Mouse (Mus musculus) heart, adult 18-20 months (tissue): ENCODE results near the gene Sept9. TPM values are rescaled to one million over a fixed set of nuclear protein-coding genes. Genes with fewer than 3 reads are reported as not detected.
A peak's percentile ranks its signal among the peaks of the same experiment; 100 is the strongest.

ENCODE experiments used
- DNase-seq, 2 experiments: peaks; one replicate each; pipeline ENCODE4 v3.0.0; 2021 to 2022; ENCODE audit warnings: mixed read lengths in 1 of 2
- total RNA-seq, 2 experiments: library from RNA; stranded (reverse); gene quantifications; 2 replicates each; pipeline ENCODE4 v1.2.3; 2021

The Sept9 gene
- total RNA-seq, 2 experiments from 2014 or later = 32.7 to 33.4 TPM

DNA sequence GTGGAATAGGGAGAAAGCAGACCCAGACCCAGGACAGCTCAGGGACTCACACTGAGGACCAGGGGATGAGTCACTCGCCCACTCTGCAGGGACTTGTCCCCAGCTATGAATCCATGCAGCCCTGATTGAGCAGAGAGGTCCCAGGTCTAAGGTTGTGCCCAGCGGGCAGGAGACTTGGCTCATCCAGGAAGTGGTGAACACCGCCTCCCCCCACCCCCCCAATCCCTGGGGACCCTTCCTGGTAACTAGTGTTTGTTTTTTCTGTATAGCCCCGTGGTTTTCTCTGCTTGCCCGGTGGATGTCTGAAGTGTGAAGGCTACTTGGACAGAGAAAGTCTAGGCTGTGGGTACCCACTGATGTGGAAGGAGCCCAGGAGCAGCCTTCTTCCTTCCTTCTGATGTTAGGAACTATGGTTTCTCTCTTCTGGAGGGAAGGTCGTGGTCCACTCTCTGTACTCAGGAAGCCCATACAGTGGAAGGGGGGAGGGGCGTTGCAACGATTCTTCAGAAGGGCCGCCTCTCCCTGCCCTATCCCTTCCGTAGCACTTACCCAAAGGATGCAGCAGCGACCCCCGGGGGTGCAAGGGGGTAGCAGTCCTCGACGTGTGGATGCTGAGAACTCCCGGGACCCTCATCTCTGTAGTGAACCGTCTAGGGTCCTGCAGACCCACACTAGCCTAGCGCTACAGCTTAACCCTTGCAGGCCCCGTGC lies 66.0 kb downstream of the Sept9 start:
- peak; percentile 74 to 82 for DNase-seq

DNA sequence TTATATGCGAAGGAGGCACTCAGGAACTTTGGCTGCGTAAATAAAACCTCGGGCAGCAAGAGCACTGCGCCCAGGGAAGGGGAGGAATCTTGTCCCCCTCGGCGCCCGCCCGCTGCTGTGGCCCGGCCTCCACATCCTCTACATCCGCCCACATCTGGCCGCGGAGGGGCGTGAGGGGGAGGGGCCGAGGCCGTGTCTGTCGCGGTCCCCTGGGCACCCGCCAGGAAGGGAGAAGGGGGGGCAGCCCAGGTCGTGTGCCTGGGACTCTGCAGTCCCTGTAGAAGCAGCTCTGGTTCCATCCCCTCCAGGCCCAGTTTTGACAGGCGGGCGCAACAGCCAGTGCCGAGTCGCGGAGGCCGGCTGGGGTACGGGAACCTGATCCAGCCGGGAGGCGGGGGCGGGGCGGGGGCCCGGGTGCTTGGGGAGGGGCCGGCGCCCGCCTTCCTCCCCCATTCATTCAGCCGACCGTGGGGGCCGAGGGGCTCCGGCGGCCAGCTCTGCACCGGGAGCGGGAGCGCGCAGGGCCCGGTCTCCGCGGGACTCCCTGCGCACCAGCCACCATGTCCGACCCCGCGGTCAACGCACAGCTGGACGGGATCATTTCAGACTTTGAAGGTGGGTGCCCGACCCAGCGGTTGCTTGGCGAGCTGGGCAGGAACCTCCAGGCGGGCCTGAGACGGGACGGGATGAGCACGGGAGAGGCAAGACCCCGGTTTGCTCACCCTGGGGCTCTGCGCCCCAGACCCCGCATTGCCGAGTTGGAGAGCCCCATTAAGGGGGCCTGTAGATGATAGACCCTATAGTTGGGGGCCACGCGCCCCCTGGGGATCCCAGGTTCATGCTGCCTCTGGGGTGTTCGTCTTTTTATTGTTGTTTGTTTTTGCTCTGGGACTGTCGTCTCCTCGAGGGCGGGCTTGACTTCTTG lies 66.8 kb downstream of the Sept9 start:
- DNase-seq = peak; percentile 93 to 96

DNA sequence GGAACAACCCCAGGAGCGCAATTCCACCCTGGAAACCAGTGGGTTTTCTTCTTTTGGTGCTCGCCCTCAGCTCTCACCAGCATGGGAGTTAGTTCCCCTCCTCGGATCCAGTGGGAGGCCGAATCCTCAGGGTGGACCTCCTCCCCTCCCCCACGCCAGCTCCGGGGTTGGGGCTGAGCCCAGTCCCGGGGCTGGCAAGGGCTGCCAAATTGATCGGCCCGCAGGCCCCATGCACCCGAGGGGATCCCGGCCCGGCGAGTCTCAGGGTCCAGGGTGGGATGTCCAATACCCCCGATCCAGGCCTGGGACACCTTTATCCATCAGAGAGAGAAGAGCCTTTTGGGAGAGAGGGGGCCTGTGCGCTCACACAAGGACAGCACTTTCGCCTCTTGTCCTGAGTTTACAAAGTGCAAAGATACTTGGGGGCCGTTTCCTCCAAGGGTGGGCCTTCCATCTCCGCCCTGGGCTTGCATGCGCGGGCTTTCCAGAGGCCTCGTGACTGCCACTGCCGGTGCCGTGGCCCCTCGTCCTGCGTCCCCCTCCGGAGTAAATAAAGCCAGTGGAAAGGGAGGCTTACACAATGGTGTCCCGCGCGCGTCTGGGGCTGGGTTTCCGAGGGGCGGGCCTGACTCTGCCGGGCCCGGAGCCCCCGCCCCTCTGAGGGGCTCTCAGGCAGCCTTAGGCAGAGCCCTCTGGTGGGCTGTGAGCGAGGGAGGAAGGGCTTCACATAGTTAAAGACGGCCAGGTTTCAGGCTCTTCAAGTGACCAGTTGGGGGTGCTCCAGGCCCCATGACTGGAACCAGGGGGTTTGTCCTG lies 67.7 kb downstream of the Sept9 start:
- DNase-seq = peak; percentile 69 to 72

DNA sequence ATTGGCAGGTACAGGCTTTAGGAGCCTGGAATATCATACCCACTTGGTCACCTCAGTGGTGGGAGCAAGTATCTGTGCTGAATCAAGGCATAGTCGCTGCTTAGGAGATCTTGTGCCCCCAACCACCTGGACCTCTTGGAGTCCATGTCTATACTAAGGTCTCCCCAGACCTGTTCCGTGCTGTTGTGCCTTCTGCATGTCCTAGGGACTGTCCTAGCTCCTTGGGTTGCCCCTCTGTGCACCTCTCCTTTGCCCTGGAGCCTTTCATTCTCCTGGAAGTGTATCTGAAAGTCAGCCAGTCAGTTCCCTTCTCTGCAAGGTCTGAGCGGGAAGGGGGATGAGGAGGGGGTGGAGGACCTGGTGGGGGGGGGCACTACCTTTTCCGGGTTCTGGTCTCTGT lies 68.4 kb downstream of the Sept9 start:
- no peak for DNase-seq

DNA sequence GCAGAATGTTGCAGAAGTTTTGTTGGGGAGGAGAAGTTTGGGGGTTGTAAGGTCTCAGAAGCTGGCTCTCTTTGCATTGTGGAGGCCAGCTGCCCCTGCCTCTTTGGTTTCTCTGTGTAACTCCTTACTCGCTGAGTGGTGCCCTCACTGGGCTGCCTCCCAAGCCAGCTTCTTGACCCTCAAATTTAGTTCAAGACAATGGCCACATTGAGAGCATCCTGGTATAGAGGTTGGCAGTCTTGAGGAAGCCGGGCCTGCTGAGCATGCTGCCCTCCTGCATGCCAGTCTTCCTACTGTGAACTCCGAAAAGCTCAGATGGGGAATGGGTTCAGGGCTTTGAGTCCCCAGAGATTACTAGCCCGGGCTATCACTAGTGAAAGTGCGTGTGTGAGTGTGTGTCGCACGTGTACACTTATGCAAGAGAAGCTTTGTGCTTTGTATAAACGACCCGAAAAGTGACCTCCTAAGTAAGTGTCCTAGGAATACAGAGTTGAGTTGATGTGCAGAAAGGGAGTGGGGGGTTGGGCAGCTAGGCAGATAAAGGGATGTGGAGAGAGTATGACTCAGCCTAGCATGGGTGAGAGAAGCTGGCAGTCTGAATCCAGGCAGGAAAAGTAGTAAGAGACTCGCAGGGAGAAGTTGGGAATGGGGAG lies 69.0 kb downstream of the Sept9 start:
- DNase-seq = no peak

DNA sequence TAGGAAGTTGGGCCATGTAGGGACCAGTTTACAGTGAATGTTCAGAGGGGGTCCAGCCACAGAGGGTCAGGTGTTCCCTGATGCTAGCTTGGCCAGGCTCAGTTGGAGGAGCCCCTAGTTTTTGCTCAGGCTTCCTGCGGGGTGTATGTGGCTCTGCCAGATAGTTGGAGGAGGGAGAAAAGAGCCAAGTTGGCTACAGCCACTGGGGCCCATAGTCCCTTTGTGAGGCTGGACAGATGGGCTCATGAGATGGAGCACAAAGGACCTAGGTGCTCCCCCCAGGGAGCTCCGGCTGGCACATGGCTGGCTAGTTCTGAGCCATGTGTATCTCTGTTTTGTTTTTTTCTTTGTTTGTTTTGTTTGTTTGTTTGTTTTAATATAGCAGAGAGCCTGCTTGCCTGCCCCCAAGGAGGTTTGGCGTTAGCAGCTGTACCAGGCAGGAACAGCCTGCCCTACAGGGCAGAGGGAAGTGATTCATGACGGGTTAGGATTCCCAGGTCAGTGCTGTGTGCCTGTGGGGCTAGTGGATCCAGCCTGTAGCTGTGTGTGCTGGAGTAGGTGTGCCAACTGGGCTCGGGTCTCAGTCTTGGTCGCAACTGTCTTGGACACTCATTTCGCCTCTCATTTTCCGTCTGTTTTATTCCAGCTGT lies 69.7 kb downstream of the Sept9 start:
- no peak for DNase-seq

DNA sequence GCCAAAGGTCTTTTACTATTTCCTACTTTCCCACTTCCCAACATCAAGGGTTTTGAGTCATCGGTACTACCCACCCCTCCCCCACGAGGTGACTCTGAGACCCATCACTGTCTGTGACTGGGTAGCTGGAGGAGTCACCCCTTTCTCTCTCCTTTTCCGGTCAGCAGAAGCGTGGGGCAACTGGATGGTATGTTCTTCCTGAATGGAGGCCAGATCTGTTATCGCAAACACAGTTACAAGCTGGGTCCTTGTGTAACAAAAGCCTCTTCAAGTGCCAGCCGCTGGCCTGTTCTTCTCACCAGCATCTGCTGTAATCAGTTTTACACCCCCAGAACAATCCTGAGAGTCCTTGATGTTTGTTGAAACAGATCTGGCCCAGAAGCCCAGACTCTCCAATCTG lies 70.5 kb downstream of the Sept9 start:
- DNase-seq = no peak

DNA sequence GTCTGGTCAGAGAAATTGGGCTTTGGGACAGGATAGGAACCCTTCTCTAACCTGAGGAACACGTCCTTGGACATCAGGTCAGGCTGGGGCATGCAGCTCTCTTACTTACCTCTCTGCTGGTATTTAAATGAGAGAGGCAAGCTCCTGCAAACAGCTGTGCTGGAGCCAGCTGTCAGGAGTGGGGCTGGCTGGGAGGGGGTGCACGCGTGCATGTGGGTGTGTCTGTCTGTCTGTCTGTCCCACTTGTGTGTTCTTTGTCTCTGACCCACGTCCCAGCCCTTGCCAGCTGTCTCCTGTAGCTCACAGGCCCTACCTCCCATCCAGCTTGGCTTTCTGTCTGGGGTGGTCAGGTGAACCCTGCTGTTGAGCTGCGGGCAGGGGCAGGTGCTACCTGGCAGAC lies 75.5 kb downstream of the Sept9 start:
- DNase-seq = no peak

DNA sequence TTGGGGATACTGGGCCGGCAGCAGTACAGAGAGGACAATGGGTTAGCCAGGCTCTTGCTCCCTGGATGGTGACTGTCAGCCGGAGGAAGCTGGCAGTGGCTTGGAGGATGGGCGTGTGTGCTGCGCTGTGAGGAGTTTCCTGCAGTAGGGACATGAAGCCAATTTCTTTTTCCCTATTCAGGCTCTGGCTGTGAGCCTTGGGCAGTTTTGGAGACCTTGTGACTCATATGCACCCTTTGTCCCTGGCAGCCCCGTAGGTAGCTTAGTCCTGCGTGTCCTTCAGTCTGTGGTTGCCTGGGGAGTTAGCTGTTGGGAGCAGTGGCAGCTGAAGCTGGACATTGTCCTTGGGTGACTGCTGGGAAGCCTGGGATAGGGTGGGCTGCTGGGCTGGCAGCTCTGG lies 76.5 kb downstream of the Sept9 start:
- peak; percentile 82 to 92 for DNase-seq

DNA sequence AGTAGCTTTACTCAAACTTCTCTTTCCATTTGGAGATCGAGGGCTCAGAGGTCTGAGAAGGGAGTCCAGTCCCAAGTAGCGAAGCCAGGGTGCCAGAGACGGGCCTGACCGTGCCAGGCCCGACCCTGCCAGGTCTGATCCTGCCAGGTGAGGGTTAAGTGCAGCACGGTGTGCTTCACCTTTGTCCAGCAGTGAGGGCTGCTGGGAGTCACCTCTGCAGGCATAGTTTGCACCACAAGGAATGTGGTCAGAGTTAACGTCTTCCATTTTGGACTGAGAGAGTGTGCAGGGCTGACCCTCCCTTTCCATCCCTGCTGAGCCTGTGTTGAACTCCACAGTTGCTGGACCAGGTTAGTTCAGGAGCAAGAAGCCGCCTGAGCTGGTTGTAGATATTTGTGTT lies 77.5 kb downstream of the Sept9 start:
- DNase-seq = no peak

DNA sequence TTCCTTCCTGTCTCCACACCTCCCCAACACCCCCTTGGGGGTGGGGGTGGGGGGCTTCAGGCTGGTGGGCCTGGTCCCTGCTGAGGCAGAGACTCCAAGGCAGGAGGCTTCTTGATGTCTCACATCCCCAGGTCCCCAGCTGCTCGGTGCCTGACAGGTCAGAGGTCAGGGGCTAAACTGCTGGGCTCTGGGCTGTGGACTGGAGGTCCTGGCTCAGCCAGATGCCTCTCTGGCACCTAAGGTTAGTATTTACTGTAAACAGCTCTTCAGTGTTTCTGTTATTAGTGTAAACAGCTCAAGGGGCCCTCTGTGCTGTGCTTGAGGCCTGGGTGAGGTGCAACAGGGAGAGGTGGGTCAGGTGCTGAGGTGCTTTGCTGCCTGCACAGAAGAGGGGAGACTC lies 78.7 kb downstream of the Sept9 start:
- no peak for DNase-seq

DNA sequence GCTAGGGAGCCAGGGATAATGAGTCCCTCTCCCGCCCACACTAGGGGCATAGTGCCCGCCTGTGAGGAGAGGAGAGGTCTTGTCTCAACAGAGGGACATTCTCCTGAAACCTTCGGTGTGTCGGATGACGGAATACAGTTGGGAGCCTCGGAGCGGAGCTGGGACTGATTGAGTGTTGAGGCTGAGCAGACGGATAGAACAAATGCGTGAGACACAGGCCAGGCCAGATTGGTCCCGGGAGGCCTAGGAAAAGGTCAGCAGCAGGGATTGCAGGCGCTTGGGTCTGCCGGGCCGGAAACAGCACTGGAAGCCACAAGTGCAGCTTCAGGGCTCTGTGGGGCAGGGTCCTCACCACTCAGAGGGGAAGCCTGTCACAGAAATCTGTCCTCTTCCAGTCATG lies 79.1 kb downstream of the Sept9 start:
- peak; percentile 46 to 61 for DNase-seq

DNA sequence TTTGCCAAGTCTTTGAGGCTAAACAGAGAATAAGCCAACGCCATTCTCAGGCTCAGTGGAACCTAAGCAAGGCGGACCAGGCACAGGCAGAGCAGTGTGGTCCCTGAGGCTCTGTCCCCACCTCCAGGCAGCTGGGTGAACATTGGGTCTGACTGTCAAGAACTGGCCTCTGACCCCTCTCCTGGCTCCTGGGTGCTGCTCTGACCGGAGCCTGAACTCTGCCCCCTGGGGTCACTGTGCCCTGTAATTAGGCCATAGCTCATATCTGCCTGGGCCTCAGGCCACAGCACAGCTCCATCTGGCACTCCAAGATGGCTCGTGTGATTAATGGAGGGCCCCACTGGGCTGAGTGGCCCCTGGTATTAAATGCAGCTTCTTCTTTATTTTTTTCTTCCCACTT lies 80.5 kb downstream of the Sept9 start:
- DNase-seq = no peak

DNA sequence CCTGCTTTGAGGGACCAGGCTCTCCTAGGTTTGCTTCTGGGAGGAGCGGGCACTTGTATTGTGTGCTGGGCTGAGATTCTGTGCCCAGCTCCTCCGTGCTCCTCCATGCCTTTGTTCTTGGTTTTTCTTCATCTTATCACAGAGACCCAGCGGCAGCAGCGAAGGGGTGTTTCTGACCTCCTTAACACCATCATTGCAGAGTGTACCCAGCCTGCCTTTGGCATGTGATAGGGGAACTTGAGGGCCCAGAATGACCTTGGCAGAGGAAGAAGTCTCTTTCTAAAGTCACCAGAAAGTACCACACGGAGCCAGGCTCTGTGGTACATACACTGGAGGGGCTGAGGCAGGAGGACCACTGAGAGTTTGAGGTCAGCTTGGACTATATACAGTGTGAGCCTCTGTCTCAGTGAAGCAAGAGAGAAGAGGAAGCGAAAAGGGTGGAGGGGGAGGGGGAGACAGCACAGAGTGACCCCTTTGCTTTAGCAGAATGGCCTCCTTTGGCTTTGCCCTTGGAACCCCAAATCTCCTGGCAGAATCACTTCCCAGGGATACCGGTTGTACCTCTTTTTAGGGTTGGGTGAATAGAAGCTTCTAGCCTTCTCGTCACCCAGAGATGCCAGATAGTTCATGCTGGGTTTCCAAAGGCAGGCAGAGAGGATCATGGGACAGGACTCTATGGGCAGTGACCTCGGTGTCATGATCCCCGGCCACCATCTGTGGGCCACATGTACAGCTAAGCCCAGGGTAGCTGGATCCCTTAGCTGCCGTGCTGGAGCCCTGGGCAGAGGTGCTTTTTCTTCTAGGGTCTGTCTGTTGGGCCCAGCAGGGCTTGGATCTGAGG lies 83.8 kb downstream of the Sept9 start:
- no peak for DNase-seq

DNA sequence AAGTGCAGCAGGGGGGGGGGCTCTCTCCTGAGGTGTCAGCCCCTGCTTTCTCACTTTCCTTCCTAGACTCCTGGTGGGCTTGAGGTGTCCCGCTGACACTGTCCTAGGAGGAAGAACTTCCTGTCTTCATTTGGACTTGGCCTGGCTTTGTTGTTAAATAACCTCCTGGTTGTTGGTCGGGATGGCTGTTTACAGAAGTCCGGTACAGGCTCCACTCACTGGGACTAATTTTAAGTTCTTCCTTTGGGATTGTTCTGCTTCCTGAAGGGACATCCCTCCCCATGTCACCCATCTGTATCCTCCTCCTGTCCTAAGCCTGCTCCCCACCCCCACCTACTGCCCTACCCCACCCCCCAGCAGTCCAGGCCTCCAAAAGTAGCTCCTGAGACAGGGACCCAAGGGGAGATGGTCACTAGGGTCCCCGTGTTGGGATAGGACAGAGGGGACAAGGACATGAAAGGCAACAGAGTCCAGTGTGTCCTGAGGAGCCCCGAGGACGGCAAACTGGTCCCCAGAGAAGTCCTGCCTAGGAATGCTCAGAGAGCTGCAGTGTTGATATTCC lies 84.5 kb downstream of the Sept9 start:
- DNase-seq = peak in 1 of 2 experiments; percentile 50

DNA sequence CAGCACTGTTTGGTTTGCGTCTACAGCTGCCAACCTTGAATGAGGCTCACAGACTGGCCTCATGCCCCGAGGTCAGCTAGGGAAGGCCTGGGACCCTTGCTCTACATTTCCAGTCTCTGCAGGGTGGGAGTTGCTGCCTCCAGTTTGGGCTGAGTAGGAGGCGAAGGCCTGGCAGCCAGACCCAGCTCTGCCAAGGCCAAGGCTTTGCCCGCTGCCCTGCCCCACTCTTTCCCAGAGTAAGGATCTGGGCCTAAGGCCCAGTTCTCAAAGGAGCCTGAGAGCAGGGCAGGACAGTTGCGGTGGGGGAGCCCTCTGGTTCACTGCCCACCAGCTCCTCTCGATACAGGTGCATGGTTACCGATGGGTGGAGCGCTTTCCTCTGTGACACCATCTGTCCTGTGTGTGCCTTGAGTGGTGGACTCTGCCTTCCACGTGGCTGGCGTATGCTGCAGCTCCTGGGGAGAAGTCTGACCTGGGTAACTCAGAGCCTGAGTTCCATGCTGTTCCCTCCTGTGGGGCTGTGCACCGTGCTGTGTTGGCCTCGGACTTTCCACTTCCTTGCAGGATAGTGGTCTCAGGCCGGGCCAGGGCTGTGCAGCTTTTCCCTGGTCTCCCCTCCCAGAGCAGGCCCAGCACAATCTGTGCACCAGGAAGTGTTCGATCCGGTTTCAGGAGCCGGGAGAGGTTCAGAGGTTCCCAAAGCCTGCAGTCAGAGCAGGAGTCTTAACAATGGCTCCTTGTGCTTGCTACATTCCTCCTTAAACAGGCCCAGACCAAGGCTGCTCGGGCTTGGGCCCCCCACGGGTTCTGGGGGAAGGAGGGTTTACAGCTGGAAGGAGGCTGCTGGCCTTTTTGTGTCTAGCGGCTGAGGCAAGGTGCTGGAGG lies 85.5 kb downstream of the Sept9 start:
- no peak for DNase-seq

DNA sequence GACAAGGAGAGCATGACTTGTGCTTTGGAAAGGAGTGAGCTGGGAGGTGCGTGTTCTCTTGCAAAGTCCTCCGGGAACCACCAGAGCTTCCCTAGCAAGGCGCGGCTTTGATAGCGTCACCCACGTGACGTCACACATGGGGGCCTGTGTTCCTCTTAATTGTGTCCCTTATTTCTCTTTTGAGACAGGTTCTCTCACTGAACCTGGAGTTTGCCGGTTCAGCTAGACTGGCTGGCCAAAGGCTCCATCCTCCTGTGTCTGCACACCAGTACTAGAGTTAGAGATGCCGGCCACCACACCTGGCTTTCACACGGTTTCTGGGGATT lies 86.1 kb downstream of the Sept9 start:
- DNase-seq = no peak

DNA sequence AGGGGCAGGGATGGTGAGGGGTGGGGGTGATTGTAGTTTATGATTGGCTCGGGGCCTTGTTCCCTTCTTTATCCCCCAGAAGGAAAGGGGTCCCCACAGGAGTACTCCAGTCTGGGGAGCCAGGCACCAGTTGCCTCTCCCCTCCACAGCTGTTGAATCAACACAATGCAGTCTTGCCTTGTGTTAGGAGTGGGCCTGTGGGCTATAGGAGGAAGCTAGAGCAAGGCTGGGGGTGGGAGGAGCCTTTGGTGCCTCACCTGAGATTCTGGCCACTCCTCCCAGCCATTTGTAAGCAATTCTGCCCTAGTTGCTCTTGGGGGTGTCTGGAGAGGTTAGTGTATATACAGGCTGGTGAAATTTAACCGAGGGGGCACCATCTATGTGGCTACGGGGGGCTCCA lies 88.3 kb downstream of the Sept9 start:
- no peak for DNase-seq

DNA sequence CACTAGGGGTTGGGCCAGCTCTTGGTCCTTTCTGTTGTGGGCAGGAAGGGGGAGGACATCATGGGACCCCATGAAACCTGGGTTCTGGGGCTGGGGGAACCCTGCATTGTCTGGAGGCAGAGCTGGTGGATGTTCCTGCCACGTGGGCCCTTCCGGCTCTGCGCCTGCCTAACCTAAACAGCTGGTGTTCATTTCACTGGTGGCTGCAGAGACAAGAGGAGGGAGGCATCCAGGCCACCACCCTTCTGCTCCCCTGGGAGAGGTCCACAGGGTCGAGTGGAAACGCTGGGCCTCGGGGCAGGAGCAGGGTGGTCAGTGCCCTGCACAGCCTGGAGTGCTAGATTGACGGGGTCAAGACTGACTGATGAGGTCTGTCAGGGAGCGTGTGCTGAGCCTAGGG lies 89.3 kb downstream of the Sept9 start:
- no peak for DNase-seq
